Mouse (Mus musculus) CH12.LX (cell line): ENCODE data around the gene Hoxd11. TPM values are rescaled to one million over a fixed set of nuclear protein-coding genes. Genes with fewer than 3 reads are reported as not detected.

Experiments
- DNase-seq: peaks from one replicate; pipeline ENCODE4 v3.0.0-alpha.2; 2013; ENCODE audit errors: extremely low read depth
- H3K27ac ChIP-seq: 2 replicates; pipeline ENCODE4 v1.5.1; 2012; ENCODE audit warnings: low read depth, mild to moderate bottlenecking, control low read depth, moderate library complexity; ENCODE audit not compliant: insufficient read depth
- H3K27me3 ChIP-seq: replicated peaks from 2 replicates; pipeline ENCODE3; 2012; ENCODE audit warnings: inconsistent platforms
- H3K36me3 ChIP-seq, 2 experiments: replicated peaks in 1 of 2; 2 replicates each; pipeline versions ENCODE3 to v1.6.1; 2012; ENCODE audit warnings: inconsistent platforms in 1 of 2, low read length in 1 of 2, mild to moderate bottlenecking in 1 of 2, mixed read lengths in 1 of 2, moderate library complexity in 1 of 2; ENCODE audit not compliant: control insufficient read depth in 1 of 2, insufficient read depth in 1 of 2
- H3K4me1 ChIP-seq, 2 experiments: 2 replicates each; pipeline ENCODE4 v1.6.1; 2012; ENCODE audit warnings: inconsistent platforms in 1 of 2, moderate library complexity in 1 of 2; ENCODE audit not compliant: insufficient read depth in 2 of 2, control insufficient read depth in 1 of 2
- H3K4me2 ChIP-seq: 2 replicates; pipeline ENCODE4 v1.6.1; 2012; ENCODE audit warnings: low read depth, mild to moderate bottlenecking, control low read depth; ENCODE audit not compliant: poor library complexity, insufficient read depth, severe bottlenecking
- H3K4me3 ChIP-seq, 3 experiments: fragments of 150-350 bp in 1 of 3; sonication (generic) in 1 of 3; replicated peaks in 1 of 3; 2 replicates each; pipeline versions ENCODE3 to v1.5.1; 2011 to 2012; ENCODE audit warnings: low read depth in 2 of 3, low read length in 2 of 3, mild to moderate bottlenecking in 2 of 3, moderate library complexity in 2 of 3, control low read depth in 1 of 3, improper control_type of control experiment in 1 of 3, inconsistent platforms in 1 of 3, mixed read lengths in 1 of 3; ENCODE audit not compliant: poor library complexity in 1 of 3
- H3K79me2 ChIP-seq: replicated peaks from 2 replicates; pipeline ENCODE4 v1.6.1; 2012; ENCODE audit warnings: mild to moderate bottlenecking, moderate library complexity; ENCODE audit not compliant: control insufficient read depth, poor library complexity, insufficient read depth, severe bottlenecking; ENCODE audit errors: extremely low read depth
- H3K9ac ChIP-seq: 2 replicates; pipeline ENCODE4 v1.6.1; 2012; ENCODE audit warnings: low read depth, mild to moderate bottlenecking, control low read depth, moderate library complexity; ENCODE audit not compliant: insufficient read depth
- H3K9me3 ChIP-seq: replicated peaks from 2 replicates; pipeline ENCODE3; 2012; ENCODE audit warnings: low read length, inconsistent platforms, mixed read lengths
- ELF1 ChIP-seq: IDR thresholded peaks from 2 replicates; pipeline ENCODE4 v1.6.1; 2014; ENCODE audit warnings: low read depth, mild to moderate bottlenecking, inconsistent platforms, low read length, improper control_type of control experiment
- EP300 ChIP-seq: IDR thresholded peaks from 2 replicates; pipeline ENCODE4 v1.6.1; 2011; ENCODE audit warnings: low read length, improper control_type of control experiment
- ETS1 ChIP-seq: conservative IDR thresholded peaks from 2 replicates; pipeline ENCODE4 v1.6.1; 2012; ENCODE audit warnings: low read depth, mild to moderate bottlenecking, inconsistent platforms, low read length, improper control_type of control experiment, moderate library complexity
- GABPA ChIP-seq: IDR thresholded peaks from 2 replicates; pipeline ENCODE4 v1.6.1; 2012; ENCODE audit warnings: low read depth, low read length, improper control_type of control experiment, inconsistent platforms; ENCODE audit not compliant: insufficient replicate concordance
- HCFC1 ChIP-seq: IDR thresholded peaks from 2 replicates; pipeline ENCODE4 v1.6.1; 2012; ENCODE audit warnings: low read depth, mild to moderate bottlenecking, inconsistent platforms, low read length, improper control_type of control experiment
- IRF4 ChIP-seq: IDR thresholded peaks from 2 replicates; pipeline ENCODE4 v1.6.1; 2014; ENCODE audit warnings: low read depth, mild to moderate bottlenecking, inconsistent platforms, low read length, improper control_type of control experiment
- KAT2A ChIP-seq: IDR thresholded peaks from 2 replicates; pipeline ENCODE4 v1.6.1; 2012; ENCODE audit warnings: low read length, improper control_type of control experiment, inconsistent platforms; ENCODE audit not compliant: insufficient replicate concordance
- MAFK ChIP-seq: IDR thresholded peaks from 2 replicates; pipeline ENCODE4 v1.6.1; 2011; ENCODE audit warnings: low read length, improper control_type of control experiment; ENCODE audit not compliant: insufficient replicate concordance
- MAZ ChIP-seq: IDR thresholded peaks from 2 replicates; pipeline ENCODE4 v1.6.1; 2012; ENCODE audit warnings: low read depth, mild to moderate bottlenecking, inconsistent platforms, low read length, improper control_type of control experiment, moderate library complexity
- MXI1 ChIP-seq: IDR thresholded peaks from 2 replicates; pipeline ENCODE4 v1.6.1; 2011; ENCODE audit warnings: mild to moderate bottlenecking, low read depth, low read length, improper control_type of control experiment
- MYC ChIP-seq: IDR thresholded peaks from 2 replicates; pipeline ENCODE4 v1.6.1; 2011; ENCODE audit warnings: low read depth, mild to moderate bottlenecking, improper control_type of control experiment, low read length
- NELFE ChIP-seq: IDR thresholded peaks from 2 replicates; pipeline ENCODE4 v1.6.1; 2011; ENCODE audit warnings: low read depth, low read length, improper control_type of control experiment
- NRF1 ChIP-seq: IDR thresholded peaks from 2 replicates; pipeline ENCODE4 v1.6.1; 2014; ENCODE audit warnings: low read depth, mild to moderate bottlenecking, inconsistent platforms, low read length, improper control_type of control experiment, moderate library complexity
- PAX5 ChIP-seq: IDR thresholded peaks from 2 replicates; pipeline ENCODE4 v1.6.1; 2012; ENCODE audit warnings: low read length, inconsistent platforms, mixed read lengths
- POLR2AphosphoS2 ChIP-seq: IDR thresholded peaks from 2 replicates; pipeline ENCODE4 v1.6.1; 2011; ENCODE audit warnings: low read depth, low read length, improper control_type of control experiment
- RCOR1 ChIP-seq: conservative IDR thresholded peaks from 2 replicates; pipeline ENCODE4 v1.6.1; 2012; ENCODE audit warnings: low read depth, mild to moderate bottlenecking, inconsistent platforms, low read length, improper control_type of control experiment
- SIN3A ChIP-seq: IDR thresholded peaks from 2 replicates; pipeline ENCODE4 v1.6.1; 2012; ENCODE audit warnings: low read length, improper control_type of control experiment, inconsistent platforms
- SMC3 ChIP-seq: IDR thresholded peaks from 2 replicates; pipeline ENCODE4 v1.6.1; 2011; ENCODE audit warnings: low read depth, low read length, improper control_type of control experiment
- TBP ChIP-seq: conservative IDR thresholded peaks from 2 replicates; pipeline ENCODE4 v1.6.1; 2011; ENCODE audit warnings: low read depth, low read length, improper control_type of control experiment
- UBTF ChIP-seq: IDR thresholded peaks from 2 replicates; pipeline ENCODE4 v1.6.1; 2012; ENCODE audit warnings: low read depth, mild to moderate bottlenecking, inconsistent platforms, low read length, improper control_type of control experiment, moderate library complexity
- USF2 ChIP-seq: conservative IDR thresholded peaks from 2 replicates; pipeline ENCODE4 v1.6.1; 2011; ENCODE audit warnings: low read depth, low read length, improper control_type of control experiment
- ZKSCAN1 ChIP-seq: IDR thresholded peaks from 2 replicates; pipeline ENCODE4 v1.6.1; 2012; ENCODE audit warnings: low read depth, inconsistent platforms, low read length, improper control_type of control experiment, borderline replicate concordance
- ZMIZ1 ChIP-seq: IDR thresholded peaks from 2 replicates; pipeline ENCODE4 v1.6.1; 2012; ENCODE audit warnings: low read depth, mild to moderate bottlenecking, inconsistent platforms, low read length, improper control_type of control experiment
- ZNF384 ChIP-seq: IDR thresholded peaks from 2 replicates; pipeline ENCODE4 v1.6.1; 2012; ENCODE audit warnings: low read depth, low read length, improper control_type of control experiment, inconsistent platforms
- dilution Hi-C: fragments of 300-500 bp; cut with MboI; formaldehyde crosslinking; loops from 2 replicates; pipeline ENCODE4 v1.14.3; 2020; ENCODE audit warnings: low sequenced_read_pairs; ENCODE audit not compliant: extremely low pct_unique_long_range_greater_than_20kb, extremely low pct_ligation_motif_present
- in situ Hi-C: fragments of 300-500 bp; cut with MboI; formaldehyde crosslinking; loops from 3 replicates; pipeline ENCODE4 v1.14.3; 2019; ENCODE audit warnings: low sequenced_read_pairs, low pct_ligation_motif_present, low pct_unique_long_range_greater_than_20kb, mixed read lengths
- polyA plus RNA-seq: library from polyadenylated mRNA; unstranded; fragments of >175 nt; gene quantifications from 2 replicates; pipeline ENCODE4 v1.2.1, GENCODE M21; 2012; ENCODE audit warnings: low read depth; ENCODE audit not compliant: insufficient read length
- total RNA-seq, 2 experiments: library from RNA; depleted of rRNA; stranded (reverse); fragments of 300-350 nt in 1 of 2; fragments of >200 nt in 1 of 2; gene quantifications; 2 replicates each; pipeline ENCODE4 v1.2.3; 2012 to 2014

The Hoxd11 gene
- total and polyA plus RNA-seq, 3 experiments, result not detected

DNA sequence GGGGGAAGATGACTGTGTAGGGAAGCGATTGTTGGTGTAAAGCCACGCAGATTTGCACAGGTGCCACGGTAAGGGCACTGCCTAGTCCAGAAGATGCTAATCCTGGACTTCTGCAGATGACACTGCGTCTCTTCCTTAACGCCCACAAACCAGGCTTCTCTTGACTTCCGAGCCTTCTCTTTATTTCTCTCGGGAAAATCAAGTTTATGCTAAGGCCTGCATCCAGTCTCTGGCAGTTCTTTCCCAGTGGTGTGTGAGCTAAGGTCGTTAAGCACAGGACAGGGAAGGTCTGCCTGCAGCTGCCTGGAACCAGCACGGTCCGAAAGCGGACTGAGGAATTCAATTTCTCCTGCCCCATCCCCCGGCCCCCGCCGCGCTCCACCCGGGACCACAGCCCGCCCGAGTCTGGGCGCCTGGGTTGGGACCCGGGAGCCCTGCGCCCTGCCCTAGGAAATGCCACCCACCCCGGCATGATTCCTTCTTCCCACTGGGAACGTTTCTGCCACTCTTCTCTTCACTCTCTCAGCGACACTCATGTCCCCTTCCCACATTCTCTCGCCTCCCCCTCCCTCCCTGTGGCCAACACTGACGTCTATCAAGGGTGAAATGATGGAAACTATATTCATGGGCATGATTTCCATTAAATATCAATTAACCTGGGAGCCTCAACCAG is 24.5 kb downstream of the Hoxd11 start:
- H3K4me2 ChIP-seq, result no peak overlapping the region
- peaks cover 6% of the 10 kb centered on the region for H3K27me3 ChIP-seq
- DNase-seq, result no peak
- H3K36me3 ChIP-seq, result no peaks in the 10 kb centered on the region
- no peaks in the 10 kb centered on the region for H3K4me1 ChIP-seq
- H3K4me3 ChIP-seq, result no peak overlapping the region
- dilution Hi-C loops, result no loop called here
- no peak overlapping the region for H3K27ac ChIP-seq
- no peak for TF ChIP-seq USF2
- no peak for TF ChIP-seq GABPA
- no peak for TF ChIP-seq MXI1
- TF ChIP-seq MAZ, result no peak
- no peak for TF ChIP-seq HCFC1
- TF ChIP-seq NRF1, result no peak
- TF ChIP-seq IRF4, result no peak
- TF ChIP-seq NELFE, result no peak
- TF ChIP-seq MAFK, result no peak
- no peak for TF ChIP-seq PAX5
- no peak for TF ChIP-seq POLR2AphosphoS2
- no peak for TF ChIP-seq SIN3A
- no peak for TF ChIP-seq KAT2A
- TF ChIP-seq SMC3, result no peak
- TF ChIP-seq ZMIZ1, result no peak
- TF ChIP-seq ETS1, result no peak
- TF ChIP-seq MYC, result no peak
- TF ChIP-seq UBTF, result no peak
- TF ChIP-seq EP300, result no peak
- no peak for TF ChIP-seq RCOR1
- in situ Hi-C loops, result loop anchor here (25.0 kb wide), 1 partner anchor 883 kb away; no protein-coding TSS in a partner anchor
- H3K9ac ChIP-seq, result no peak overlapping the region
- no peaks in the 10 kb centered on the region for H3K79me2 ChIP-seq
- H3K9me3 ChIP-seq, result no peaks in the 10 kb centered on the region

GRCm38 (mm10) chr2:74704393-74704998 is 25.1 kb downstream of the Hoxd11 start, which contains the start of gene Hoxd8:
Gene Hoxd8, plus strand, starts transcription at chr2:74704615.
- no peak within 1 kb of the TSS for H3K9ac ChIP-seq
- H3K9me3 ChIP-seq, result no peaks in the 10 kb centered on the region
- in situ Hi-C loops, result loop anchor here (25.0 kb wide), 1 partner anchor 883 kb away; no protein-coding TSS in a partner anchor
- no peak for DNase-seq
- H3K36me3 ChIP-seq, result no peaks in the 10 kb centered on the region
- H3K79me2 ChIP-seq, result no peaks in the 10 kb centered on the region
- no peak within 1 kb of the TSS for H3K27ac ChIP-seq
- H3K27me3 ChIP-seq, result peaks cover 6% of the 10 kb centered on the region
- dilution Hi-C loops, result no loop called here
- H3K4me2 ChIP-seq, result no peak within 1 kb of the TSS
- H3K4me1 ChIP-seq, result no peaks in the 10 kb centered on the region; a peak in 1 of 4 replicates
- peak within 1 kb of the TSS in 1 of 3 experiments; percentile 50 for H3K4me3 ChIP-seq
- TF ChIP-seq TBP, result no peak
- no peak for TF ChIP-seq KAT2A
- TF ChIP-seq ELF1, result no peak
- no peak for TF ChIP-seq EP300
- TF ChIP-seq ZNF384, result no peak
- no peak for TF ChIP-seq UBTF
- no peak for TF ChIP-seq ZKSCAN1
